Mouse (Mus musculus): ENCODE data around the gene Ttc39b.

DNA sequence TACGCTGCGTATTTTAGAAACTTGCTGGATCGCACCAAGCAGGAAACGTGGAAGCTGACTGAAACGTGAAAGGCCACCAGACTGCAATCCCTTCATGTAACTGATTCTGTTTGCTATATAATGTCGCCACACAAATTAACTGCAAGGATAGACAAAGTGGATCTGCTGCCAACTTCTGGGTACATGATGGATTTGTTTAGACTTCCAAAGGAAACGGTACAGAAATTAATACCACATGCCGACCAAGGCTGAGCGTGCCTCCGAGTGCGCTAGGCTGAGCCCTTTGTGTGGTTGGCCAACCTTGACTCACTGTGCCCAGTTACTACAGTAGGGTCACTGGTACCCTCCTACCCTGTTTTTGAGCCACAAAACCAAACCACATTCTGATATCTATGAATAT, 89.3 kb downstream of the Ttc39b start:
- TF ChIP-seq CTCF (IDR thresholded peaks at IDR 0.05; ENCODE audit: extremely low read depth, insufficient read length, insufficient replicate concordance, low read depth, low read length), result no peak
- TF ChIP-seq POLR2A (IDR thresholded peaks at IDR 0.05; ENCODE audit: low read depth, low read length), result no peak

Data from small intestine, adult 2 months (tissue).